Mouse (Mus musculus): ENCODE measurements around the gene Ralgps1. TPM values are rescaled to one million over a fixed set of nuclear protein-coding genes. Genes with fewer than 3 reads are reported as not detected.

Ralgps1 gene
- total RNA-seq, 1 experiment from 2014 or later, result 13.8 TPM

- ATAC-seq (ENCODE audit: extremely low read depth, insufficient number of reproducible peaks, low FRiP score, poor library complexity, severe bottlenecking), result no peak
Observed at GRCm38 (mm10) chr2:33300371-33301046, 70.8 kb downstream of the Ralgps1 start.

GRCm38 (mm10) chr2:33298928-33299327, 72.4 kb downstream of the Ralgps1 start:
- ATAC-seq (ENCODE audit: extremely low read depth, insufficient number of reproducible peaks, low FRiP score, poor library complexity, severe bottlenecking), result no peak

- no peak for ATAC-seq (ENCODE audit: extremely low read depth, insufficient number of reproducible peaks, low FRiP score, poor library complexity, severe bottlenecking)
Observed at GRCm38 (mm10) chr2:33295115-33295514, 76.2 kb downstream of the Ralgps1 start.

GRCm38 (mm10) chr2:33292057-33292456, 79.2 kb downstream of the Ralgps1 start:
- no peak for ATAC-seq (ENCODE audit: extremely low read depth, insufficient number of reproducible peaks, low FRiP score, poor library complexity, severe bottlenecking)

- no peak for ATAC-seq (ENCODE audit: extremely low read depth, insufficient number of reproducible peaks, low FRiP score, poor library complexity, severe bottlenecking)
Observed at GRCm38 (mm10) chr2:33290491-33290890, 80.8 kb downstream of the Ralgps1 start.

GRCm38 (mm10) chr2:33288837-33289236, 82.4 kb downstream of the Ralgps1 start:
- no peak for ATAC-seq (ENCODE audit: extremely low read depth, insufficient number of reproducible peaks, low FRiP score, poor library complexity, severe bottlenecking)

- ATAC-seq (ENCODE audit: extremely low read depth, insufficient number of reproducible peaks, low FRiP score, poor library complexity, severe bottlenecking), result no peak
Observed at GRCm38 (mm10) chr2:33283674-33284073, 87.6 kb downstream of the Ralgps1 start.

- no peak for ATAC-seq (ENCODE audit: extremely low read depth, insufficient number of reproducible peaks, low FRiP score, poor library complexity, severe bottlenecking)
Observed at GRCm38 (mm10) chr2:33282877-33283276, 88.4 kb downstream of the Ralgps1 start.

- no peak for ATAC-seq (ENCODE audit: extremely low read depth, insufficient number of reproducible peaks, low FRiP score, poor library complexity, severe bottlenecking)
Observed at GRCm38 (mm10) chr2:33281807-33282206, 89.5 kb downstream of the Ralgps1 start.

- no peak for ATAC-seq (ENCODE audit: extremely low read depth, insufficient number of reproducible peaks, low FRiP score, poor library complexity, severe bottlenecking)
Observed at GRCm38 (mm10) chr2:33280525-33280924, 90.8 kb downstream of the Ralgps1 start.

- ATAC-seq (ENCODE audit: extremely low read depth, insufficient number of reproducible peaks, low FRiP score, poor library complexity, severe bottlenecking), result no peak
Observed at GRCm38 (mm10) chr2:33279758-33280157, 91.5 kb downstream of the Ralgps1 start.

GRCm38 (mm10) chr2:33274719-33275490, 96.4 kb downstream of the Ralgps1 start:
- ATAC-seq (ENCODE audit: extremely low read depth, insufficient number of reproducible peaks, low FRiP score, poor library complexity, severe bottlenecking), result no peak

GRCm38 (mm10) chr2:33272665-33273439, 98.4 kb downstream of the Ralgps1 start:
- no peak for ATAC-seq (ENCODE audit: extremely low read depth, insufficient number of reproducible peaks, low FRiP score, poor library complexity, severe bottlenecking)

GRCm38 (mm10) chr2:33271511-33271910, 99.8 kb downstream of the Ralgps1 start:
- ATAC-seq (ENCODE audit: extremely low read depth, insufficient number of reproducible peaks, low FRiP score, poor library complexity, severe bottlenecking), result no peak

- no peak for ATAC-seq (ENCODE audit: extremely low read depth, insufficient number of reproducible peaks, low FRiP score, poor library complexity, severe bottlenecking)
Observed at GRCm38 (mm10) chr2:33270569-33270968, 100.7 kb downstream of the Ralgps1 start.

GRCm38 (mm10) chr2:33269132-33269493, 102.2 kb downstream of the Ralgps1 start:
- no peak for ATAC-seq (ENCODE audit: extremely low read depth, insufficient number of reproducible peaks, low FRiP score, poor library complexity, severe bottlenecking)

GRCm38 (mm10) chr2:33268384-33269131, 102.7 kb downstream of the Ralgps1 start:
- ATAC-seq (ENCODE audit: extremely low read depth, insufficient number of reproducible peaks, low FRiP score, poor library complexity, severe bottlenecking), result no peak

GRCm38 (mm10) chr2:33267075-33267474, 104.2 kb downstream of the Ralgps1 start:
- ATAC-seq (ENCODE audit: extremely low read depth, insufficient number of reproducible peaks, low FRiP score, poor library complexity, severe bottlenecking), result no peak

- ATAC-seq (ENCODE audit: extremely low read depth, insufficient number of reproducible peaks, low FRiP score, poor library complexity, severe bottlenecking), result no peak
Observed at GRCm38 (mm10) chr2:33265793-33266192, 105.5 kb downstream of the Ralgps1 start.

Data from neutrophil, adult 5-6 weeks (primary cell).